Mouse (Mus musculus) v-Abl transformed pro-B cells (cell line): Measurements from ENCODE around the gene Tbcel.

Experiments
- in situ Hi-C, 2 experiments: fragments of 400-800 bp; cut with MboI; formaldehyde crosslinking; loops; one replicate each; pipeline ENCODE4 v1.15.1; 2025; ENCODE audit not compliant: unreplicated experiment in 2 of 2

Gene Tbcel

DNA sequence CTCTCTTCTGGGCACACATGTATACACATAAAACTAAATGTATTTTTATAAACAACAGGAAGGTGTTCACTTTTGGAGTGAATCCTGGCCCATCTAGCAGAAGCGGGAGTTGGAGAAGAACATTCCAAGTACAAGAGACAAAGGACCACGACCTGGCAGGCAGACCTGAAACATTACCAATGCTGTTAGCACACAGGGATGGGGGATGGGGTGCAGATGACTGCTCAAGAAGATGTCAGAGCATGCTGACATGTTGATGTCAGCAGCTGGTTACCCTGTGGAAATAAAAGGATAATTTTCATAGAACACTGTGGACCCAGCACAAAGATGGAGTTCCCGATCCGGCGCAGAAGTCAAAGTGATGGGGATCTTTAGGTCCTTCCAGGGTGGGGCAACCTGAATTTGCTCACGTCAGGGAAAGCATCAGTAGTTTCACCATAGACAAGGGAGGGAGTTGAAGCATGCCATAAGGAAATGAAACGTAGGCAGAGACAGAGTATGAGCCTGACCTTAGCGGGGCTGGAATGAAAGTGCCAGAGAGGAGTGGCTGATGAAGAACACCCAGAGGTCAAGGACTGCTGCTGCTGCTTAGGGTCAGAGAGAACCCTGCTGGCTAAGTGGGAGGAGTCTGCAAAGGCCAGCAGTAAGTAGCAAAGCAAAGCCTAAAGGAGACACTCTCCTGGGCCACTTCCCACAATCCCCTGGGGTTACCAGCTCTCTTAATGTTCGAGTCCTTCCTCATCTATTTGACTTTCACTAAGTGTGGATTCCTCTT, 48.7 kb downstream of the Tbcel start:
- in situ Hi-C loops, result loop anchor here in 1 of 2 experiments (25.0 kb wide), 1 partner anchor 653 kb away; the partner anchor contains the start of genes Arhgef12 and Tmem136

DNA sequence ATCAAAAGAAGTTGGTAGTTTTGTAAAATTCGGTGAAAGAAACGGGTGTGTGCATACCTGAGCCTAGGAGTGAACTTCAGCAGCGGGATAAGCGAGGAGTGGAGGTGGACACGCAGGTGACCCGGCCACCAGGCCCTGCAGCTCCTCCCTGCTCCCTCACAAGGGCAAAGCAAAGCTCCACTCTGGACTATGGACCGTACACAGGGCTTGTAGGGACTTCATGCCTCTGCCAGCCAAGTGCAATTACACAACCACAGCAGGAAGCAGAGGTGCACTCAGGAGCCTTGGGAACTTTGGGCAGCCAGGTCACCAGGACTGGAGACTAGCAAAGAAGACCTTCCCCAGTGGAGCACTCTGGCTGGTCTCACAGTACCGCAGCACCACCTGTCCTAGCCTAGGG, 50.1 kb downstream of the Tbcel start:
- in situ Hi-C loops, result loop anchor here in 1 of 2 experiments (25.0 kb wide), 1 partner anchor 655 kb away; the partner anchor contains the start of genes Arhgef12 and Tmem136

DNA sequence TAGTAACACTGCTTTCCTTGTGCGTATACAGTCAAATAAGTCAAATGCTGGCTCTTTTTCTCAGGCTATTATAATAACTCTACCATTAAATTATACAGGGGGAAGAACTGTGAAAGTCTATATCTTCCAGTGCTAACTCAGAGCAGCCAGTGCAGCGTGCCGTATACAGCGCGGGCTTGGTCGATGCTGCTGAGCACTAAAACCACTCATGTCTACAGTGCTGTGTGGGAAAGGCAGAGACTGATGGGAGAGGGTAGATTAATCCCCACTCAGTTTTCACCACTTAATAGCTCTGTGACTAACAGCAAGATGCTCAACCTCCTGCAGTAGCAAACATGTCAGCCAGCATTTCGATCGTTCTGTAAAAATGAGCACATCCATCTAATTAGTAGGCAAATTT, 53.2 kb downstream of the Tbcel start:
- in situ Hi-C loops, result loop anchor here in 1 of 2 experiments (25.0 kb wide), 1 partner anchor 658 kb away; the partner anchor contains the start of genes Arhgef12 and Tmem136

DNA sequence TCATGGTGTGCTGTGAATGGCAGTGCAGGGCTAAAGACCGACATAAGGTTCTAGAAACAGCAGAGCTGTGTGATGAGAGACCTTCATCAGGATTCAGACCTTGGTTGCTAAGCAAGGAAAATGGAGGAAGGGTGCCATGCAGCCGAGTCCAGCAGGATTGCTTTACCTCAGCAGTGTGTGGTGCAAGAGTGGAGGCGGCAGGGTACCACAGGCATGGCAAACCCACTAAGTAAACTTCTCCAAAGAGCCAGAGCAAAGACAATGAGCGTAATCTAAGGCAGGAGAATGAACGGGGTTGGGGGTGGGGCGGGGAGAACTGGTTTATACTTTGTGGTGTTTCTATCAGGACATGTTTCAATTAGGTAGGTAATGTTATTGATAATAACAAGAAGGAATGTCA, 58.6 kb downstream of the Tbcel start:
- in situ Hi-C loops, result no loop called here

DNA sequence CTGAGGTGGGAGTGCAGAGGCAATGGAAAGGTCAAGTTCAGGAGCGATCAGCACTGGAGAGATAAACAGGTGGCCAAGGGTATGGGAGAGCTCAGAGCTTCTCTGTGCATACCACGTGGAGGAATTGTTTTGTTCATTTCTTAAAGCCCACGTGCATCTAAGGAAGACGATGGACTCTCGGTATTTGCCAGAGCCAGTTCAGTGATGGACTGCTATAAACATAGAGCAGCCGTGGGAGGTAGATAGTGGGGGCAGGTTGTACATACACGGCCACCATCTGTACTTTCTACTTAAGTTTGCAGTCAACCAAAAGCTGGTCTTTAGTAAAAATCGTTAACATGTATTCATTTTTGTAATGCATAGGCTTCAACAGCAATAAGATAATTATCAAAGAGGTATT, 65.5 kb downstream of the Tbcel start:
- in situ Hi-C loops, result no loop called here

DNA sequence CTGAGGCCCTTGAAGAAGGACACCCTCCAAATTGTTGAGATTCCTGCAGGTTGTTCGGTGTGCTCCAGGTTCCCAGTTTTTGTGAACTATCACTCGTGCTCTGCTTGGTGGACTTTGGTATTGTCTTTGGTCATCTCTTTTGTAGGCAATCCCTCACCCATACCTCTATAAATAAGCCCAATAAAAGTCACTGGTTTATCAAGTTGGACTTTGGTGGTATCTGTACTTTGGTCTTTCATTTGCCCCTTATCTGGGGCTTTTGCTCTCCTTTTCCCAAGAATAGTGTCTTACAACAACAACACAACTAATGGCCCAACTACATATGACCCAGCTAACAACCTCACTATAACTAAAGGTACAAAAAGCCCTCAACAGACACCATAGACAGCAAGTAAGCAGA, 66.4 kb downstream of the Tbcel start:
- in situ Hi-C loops, result no loop called here

DNA sequence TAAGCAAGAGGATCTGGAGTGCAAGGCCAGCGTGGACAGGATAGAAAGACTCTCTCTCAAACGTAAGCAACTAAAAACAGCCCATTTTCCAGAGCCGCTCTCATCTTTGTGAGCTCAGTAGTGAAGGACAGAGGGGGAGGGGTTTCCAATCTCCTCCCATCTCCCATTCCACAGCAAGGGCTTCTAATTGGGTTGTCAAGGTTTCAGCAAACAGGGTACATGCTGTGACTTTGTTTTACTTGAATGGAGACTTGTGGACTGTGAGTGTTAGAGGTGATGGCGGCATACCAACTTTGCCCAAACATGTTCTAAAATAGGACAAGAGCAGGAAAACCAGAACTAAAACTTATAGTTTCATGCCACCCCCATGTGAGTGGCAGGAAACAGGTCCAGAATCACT, 68.2 kb downstream of the Tbcel start:
- in situ Hi-C loops, result no loop called here

DNA sequence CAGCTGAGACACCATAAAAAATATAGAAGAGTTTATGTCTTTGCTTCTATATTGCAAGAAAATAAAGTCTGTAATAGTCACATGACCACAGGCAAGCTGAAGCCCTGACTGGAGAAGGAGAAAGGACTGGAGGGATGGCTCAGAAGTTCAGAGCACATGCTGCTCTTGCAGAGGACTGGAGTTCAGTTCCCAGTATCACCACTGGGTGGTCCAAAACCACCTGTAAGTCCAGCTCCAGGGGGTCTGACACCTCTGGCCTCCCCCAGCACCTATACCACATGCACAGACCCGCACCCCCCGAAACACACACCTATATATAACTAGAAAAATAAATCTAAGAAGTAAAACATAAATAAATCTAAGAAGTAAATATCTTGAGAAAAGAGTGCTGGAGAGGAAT, 75.5 kb downstream of the Tbcel start:
- in situ Hi-C loops, result no loop called here

DNA sequence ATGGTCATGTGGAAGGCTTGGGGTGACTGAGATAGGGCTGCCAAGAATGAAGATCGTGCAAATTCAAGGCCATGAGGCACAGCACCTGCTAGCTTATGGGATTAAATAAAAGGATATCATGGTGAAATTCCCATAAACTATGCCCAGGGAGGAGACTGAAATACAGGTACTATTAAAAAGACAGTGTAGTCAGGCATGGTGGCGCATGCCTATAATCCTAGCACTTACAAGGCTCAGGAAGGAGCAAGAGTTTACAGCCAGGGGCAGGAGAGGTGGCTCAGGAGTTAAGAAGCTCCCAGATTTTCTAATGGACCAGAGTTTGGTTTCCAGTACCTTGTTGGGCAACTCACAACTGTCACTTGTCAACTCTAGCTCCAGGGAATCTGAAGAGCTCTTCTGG, 76.0 kb downstream of the Tbcel start:
- in situ Hi-C loops, result no loop called here

DNA sequence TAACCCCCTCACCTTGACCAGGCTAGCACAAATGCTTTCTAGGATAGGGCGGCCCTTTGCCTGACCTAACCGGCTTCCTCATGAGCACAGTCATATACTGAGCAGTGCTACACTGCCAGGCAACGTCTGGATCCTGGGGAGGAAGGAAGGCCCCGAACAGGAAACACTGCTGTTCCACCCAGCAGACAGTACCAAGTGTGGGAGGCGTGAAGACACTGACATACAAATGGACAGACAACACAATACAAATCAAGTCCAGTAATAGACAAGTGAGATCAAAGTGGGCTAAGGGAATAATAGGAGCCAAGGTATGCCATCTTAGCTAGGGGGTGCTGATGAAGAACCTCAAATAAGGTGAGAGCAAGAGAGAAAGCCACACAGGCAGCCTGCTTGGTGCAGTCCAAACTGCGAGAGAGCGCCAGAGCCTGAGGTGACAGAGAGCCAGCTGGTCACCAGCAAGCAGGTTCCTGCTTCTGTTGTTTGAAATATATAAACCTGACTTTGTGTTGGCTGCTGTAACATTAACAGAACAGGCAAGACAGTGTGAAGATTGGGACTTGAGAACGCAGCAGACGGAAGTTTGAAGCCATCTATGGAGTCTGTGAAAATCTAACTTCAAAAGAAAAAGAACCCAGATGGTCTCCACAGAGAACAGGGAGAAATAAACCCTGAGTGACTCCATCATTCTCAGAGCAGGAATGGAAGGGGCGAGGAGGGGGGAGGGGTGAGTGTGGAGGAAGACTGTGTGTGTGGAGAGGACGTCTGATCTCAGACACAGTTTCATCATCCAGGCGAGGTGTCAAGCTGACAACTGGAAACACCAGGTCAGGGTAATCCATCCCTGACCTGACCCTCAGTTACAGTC, 79.3 kb downstream of the Tbcel start:
- in situ Hi-C loops, result no loop called here

DNA sequence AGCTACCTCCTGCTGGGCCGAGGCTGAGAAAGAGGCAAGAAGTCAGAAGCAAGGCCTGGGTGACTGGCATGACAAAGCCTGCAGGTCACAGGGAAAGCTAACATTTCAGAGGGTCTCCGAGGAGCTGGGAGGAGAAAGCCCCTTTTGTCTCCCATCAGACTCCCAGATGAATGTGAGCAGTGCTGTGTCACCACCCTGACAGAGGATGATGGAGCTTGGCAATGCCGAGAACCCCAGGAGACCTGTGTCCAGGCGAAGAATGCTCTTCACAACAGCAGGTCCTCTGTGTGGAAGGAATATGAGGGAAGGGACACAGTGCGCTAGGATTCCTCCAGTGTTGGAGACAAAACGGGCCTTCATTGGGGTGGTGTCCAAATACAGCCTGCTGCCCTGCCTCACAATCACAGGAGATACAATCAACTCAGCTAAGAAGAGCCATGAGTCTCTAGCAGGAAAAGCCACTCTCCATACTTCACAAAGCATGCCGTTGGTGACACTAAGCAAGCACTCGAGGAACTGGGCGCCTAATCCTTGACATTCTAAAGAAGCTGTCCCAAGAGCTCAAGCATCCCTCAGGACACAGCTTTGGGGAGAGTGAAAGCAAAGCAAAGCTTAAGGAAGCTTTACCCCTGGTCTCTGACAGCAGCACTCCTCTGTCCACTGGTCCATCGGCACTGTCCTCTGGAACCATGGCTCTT, 80.8 kb downstream of the Tbcel start:
- in situ Hi-C loops, result no loop called here

DNA sequence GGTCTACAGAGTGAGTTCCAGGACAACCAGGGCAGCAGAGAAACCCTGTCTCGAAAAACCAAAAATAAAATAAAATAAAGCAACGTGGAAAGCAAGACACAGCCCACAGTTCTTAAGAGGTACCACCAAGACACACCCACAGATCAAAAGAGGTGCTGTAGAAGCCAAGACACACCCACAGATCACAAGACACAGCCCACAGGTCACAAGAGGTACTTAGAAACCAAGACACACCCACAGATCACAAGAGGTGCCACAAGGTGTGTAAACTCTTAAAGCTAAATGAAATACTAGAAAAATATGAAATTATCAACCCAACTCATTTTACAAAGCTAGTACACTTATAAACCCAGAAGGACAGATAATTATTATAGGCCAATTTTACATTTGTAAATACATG, 84.0 kb downstream of the Tbcel start:
- in situ Hi-C loops, result no loop called here

DNA sequence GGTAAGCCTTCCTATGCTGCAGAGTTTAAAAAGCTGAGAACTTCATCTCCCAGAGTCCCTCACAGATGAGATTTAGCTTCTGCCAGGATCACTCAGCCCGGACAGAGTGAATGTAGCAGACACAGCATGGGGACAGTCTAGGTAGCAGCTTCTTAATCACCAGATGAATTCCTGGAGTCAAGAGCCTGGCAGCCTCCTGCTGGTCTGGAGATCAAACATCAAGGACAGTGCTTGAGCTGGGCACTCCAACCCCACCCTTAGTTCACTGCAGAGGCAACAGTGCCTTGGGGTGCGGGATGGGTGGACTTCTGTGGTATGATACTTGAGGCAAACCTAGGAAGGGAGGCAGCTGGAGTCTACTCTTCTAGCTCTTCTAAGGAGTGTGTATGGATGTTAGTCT, 87.9 kb downstream of the Tbcel start:
- in situ Hi-C loops, result no loop called here

DNA sequence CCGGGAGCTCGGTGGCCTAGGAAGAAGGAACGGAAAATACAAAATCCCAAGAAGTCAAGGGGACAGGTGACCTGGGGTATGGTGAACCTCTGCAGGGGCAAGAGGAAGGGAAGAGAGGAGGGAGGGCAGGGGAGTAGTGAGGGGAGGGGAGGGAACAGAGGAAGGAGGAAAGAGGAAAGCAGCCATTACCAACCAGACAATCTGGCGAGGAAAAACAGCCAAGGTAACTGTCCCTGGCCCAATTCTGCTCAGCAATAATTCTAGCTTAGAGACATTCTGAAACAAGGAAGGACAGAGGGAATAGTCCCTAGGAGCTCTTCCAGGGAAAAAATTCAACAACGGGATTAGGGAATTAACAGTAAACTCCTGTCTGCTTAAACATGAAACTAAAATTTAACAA, 88.8 kb downstream of the Tbcel start:
- in situ Hi-C loops, result no loop called here

DNA sequence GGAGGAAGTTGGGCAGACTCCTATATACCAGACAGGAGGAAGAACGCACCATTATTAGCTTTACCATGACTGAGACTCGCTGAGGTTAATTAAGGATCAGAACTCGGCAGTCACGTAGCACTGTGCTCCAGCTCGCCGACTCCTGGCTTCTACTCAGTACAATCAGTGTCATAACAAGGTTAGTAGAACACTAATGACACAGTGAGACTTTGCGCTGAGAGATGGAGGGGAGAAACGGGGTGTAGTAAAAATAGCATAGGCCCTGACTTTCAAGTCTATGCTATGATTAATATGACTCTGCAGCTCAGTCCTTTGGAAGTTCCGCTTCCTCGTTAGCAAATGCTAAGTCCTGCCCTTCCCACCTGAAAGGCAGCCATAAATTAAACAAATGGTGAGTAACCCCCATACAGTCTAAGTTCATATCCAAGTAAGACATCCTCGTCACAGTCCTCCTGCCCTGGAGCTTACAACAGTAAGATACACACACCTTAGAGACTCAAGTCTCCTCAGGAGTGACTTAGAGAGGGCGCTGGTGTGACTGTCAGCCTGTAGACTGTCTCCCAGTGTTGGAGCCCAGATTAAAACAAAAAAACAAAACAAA, 90.2 kb downstream of the Tbcel start:
- in situ Hi-C loops, result no loop called here

DNA sequence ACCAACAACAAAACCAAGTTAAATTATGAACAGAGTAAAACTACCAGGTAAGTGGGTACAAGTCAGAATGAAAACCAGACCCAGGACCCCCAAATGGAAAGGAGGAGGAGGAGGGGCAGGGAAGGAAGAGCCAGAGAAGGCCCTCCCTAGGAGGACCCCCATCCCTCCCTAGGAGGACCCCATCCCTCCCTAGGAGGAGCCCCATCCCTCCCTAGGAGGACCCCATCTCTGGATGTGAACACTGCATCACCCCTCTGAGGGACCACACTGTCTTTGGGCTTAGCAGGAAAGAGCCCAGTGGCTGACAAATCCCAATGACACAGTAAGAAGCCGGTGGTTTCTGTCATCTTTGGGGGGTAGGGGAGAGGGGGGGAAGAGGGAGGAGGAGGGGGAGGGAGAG, 92.4 kb downstream of the Tbcel start:
- in situ Hi-C loops, result no loop called here

DNA sequence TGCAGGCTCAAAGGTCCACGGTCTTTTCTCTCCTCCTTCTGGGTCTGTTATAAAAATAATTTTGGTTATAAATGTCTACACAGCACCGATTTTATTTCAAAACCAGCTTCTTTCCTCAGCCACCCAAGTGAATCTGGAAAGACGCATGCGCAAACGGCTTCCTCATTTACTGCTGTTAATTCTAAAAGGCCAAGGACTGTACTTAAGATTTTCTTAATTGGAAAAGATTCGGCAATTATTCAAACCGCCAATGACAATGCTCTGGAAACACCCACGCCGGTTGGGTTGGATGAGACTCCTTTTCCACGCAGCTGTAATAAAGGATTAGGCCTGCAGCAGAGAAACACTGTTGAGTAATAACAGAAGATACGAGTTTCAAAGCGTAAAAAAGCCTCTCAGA, 94.3 kb downstream of the Tbcel start:
- in situ Hi-C loops, result no loop called here

DNA sequence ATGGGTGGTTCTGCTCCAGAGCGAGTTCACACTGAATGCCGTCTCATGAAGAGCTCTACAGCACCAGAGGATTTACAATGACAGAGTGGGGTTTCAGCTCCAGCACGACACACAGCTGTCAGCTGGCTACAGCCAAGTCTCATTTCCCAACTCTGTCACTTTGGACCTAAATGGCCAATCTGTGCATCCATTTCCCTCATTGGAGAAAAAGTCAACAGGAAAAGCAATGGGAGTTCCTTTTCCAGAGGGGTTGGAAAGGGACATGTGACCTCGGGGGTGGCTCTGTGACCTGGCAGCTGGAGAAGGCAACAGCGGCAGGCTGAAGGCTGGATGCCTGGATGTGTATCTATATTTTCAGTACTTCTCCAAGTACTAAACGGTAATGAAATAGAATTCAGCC, 96.3 kb downstream of the Tbcel start:
- in situ Hi-C loops, result no loop called here

DNA sequence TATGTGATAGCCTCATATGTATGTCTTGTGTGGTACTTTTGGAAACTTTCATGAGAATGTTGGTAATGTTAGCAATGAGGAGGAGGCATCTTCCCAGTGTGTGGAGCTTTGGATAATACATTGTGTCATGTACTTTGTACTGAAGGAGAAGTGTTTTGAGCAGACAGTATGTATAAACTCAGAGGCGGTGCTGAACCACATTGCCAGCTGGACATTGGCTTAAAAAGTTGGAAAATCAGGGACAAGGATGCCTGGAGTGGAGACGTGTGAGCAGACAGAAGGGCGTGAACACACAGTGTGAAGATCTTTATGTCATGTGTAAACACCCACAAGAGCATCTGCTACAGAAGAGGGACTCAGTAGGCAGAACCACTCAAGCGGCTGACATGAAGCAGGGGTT, 101.9 kb downstream of the Tbcel start:
- in situ Hi-C loops, result no loop called here

DNA sequence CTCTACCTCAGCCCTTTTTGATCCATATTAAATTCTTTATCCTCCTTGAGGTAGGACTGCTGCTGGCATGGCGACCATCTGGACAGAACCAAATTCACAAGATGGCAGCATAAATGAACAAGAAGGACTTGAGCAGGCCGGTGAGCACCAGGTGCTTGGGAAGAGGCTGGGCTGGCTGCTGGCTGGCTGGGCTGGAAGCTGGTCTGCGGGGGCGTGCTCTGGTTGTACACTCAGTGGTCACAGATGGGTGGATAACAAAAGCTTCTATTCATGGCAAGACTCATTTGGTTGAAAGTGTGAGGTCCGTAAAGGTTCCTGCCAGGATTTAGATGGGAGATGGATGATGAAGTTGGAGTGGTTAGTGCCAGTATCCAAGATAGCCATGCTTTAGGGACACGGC, 106.1 kb downstream of the Tbcel start:
- in situ Hi-C loops, result no loop called here

DNA sequence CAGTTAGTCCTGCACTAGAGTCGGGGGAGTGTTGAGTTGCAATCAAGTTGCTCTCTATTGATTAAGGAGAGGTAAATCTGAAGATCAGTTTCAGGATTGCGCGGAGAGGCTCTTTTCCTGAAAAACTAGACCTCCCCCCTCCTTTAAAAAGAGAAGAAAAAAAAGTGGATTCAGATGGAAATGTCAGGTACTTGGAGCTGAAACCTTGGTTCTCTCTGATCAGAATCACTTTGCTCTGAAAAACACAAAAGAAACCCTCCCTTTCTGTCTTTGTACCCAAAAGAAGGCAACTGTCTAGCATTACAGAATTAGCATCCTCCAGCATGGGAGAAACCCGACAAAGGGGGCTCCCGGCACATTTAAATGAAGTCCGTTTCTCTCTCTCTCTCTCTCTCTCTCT, 107.8 kb downstream of the Tbcel start, which contains the start of gene Tecta:
Gene Tecta, minus strand, starts transcription at position 101 of the 400 bp plus-strand sequence.
- in situ Hi-C loops, result no loop called here
